Mouse (Mus musculus) brain, adult 2 months (tissue): Measurements from ENCODE around the gene Fam214a.
A peak's percentile ranks its signal among the peaks of the same experiment; 100 is the strongest.
"Not testable (repeated sequence)": the region's sequence is repeated elsewhere in the genome, so short reads cannot be mapped to it uniquely, and the experiment has no call there.

Source experiments
- DNase-seq: peaks from one replicate; pipeline ENCODE4 v3.0.0; 2011; ENCODE audit warnings: low read depth, low spot score

Gene Fam214a

GRCm38 (mm10) chr9:74979866-74980265 is 27.2 kb downstream of the Fam214a start:
- DNase-seq = no peak

- DNase-seq = no peak
Observed at GRCm38 (mm10) chr9:74981663-74982111, 29.0 kb downstream of the Fam214a start.

DNA sequence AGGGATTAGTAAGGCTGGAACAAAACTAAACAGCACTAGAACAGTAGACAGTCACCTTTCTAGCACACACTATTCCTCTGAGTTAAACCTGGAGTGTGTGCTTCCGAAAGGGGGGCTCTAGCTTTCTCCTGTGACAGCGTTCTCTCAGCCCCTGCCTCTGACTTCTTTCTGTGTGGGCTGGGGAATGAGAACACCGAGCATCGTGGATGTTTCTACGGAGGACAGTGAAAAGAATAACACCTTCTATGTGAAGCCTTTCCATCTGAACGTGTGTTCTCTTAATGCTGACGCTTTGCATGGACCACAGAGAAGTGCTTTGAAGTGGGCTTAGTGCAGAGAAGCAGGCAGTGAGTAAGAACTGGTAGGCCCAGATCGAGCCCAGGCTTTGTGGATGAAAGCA is 29.5 kb downstream of the Fam214a start:
- DNase-seq = no peak

- DNase-seq = not testable (repeated sequence)
Observed at GRCm38 (mm10) chr9:74982722-74983121, 30.0 kb downstream of the Fam214a start.

DNA sequence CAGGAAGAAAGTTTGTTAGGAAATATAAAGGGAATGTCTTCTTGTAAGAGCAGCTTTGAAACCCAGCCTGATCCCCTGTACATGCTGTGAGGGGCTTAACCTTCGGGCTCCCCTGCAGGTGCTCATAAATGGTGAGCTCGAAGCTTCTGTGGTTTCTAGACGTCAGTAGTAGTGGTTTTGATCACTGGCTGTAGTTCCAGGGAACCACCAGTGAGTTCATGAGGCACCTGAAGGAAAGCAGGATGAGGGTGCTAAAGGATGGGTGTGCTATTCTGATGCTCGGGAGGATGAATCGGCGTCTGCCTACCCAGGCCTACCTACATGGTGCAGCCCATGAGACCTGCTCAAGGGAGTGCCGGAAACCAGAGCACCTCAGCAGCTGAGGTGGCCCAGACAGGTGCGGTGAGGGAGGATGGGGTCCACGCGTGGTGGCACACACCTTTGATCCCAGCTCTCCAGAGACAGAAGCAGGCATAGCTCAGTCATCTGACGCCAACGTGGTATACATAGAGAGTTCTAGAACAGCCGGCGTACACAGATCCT is 32.6 kb downstream of the Fam214a start:
- DNase-seq = no peak

DNA sequence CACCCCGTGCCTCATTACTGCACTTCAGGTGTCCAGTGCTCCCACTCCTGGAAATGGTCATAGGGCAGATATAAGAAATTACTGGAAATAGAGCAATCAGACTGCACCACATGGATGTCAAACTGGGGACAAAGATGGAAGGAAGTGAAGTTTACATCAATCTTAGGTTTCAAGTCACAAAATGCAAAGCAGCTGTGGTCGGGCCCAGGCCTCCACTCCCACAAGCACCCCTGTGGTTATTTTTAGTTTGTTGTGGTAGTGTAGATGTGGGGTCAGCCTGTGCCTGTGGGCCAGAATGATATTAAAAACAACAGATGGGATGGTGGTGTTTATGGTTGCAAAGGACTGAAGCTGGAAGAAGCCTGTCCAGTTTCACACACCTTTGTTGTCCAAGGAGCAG is 33.1 kb downstream of the Fam214a start:
- DNase-seq = no peak

DNA sequence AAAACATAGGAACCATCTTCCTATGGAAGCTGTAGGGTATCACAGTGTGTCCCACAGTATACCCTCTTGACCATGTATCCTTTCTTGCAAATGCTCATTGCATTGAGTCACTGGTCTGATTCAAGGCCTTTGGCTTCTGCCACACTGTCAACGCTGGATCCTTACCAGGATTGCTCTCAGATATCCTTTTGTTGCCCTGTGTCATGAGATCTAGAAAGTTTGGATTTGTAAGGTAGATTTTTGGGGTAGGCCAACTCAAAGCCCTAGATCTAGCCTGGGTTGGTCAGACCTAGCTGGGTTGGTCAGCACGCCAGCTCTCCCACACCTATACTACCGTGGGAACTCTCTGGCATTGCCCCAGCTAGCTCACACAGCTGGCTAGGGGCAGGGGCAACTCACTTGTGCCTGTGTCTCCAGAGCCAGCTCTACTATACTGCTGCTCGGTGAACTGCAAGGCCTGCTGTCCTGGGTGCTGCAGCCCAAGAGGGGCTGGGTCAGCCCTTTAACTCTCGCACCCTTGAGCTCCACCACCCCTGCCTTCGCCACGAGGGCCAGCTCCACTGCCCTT is 36.3 kb downstream of the Fam214a start:
- no peak for DNase-seq

DNA sequence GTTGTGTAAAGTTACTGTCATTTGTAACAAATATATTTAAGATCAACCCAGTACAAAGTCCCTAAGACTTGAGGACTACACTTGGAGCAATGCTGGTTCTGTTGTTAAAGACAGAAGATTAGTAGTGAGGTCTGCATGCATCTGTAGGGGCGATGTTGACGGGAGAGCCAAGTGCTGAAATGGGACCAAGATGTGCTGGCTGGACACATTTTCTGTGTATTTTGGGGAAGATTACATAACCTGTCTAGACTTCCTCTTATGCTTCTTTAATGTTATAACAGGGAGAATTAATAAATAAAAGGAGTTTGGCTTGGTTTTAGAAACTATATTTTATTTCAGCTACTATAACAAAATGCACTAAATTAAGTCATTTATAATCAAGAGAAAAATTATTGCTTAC is 37.3 kb downstream of the Fam214a start:
- DNase-seq = no peak

DNA sequence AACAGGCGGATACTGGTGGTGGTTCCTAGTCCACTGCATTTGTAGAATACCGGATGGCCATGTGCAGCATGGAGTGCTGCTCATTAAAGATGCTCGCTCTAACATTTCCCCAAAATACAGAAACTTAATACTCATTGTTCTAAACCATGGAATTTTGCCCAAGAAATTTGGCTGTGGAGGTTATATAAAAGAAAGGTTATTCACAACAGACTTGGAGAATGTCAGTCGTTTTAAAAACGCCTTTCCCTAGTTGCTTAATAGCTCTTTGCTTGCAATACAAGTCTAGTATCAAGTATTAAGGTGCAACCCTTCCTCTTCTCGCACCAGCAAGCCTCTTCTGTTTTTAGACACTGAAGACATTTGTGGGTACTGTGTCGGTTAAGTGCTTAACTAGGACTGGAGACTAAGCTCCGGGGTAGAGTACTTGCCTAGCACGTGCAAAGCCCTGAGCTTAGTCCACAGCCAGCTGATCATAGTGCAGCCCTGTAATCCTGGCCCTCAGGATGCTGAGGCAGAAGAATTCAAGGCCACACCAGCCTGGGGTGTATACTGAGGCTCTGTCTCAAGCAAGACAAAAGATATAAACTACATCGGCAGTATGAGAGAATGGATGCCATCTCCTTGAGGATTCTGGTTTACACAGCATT is 42.0 kb downstream of the Fam214a start:
- no peak for DNase-seq

DNA sequence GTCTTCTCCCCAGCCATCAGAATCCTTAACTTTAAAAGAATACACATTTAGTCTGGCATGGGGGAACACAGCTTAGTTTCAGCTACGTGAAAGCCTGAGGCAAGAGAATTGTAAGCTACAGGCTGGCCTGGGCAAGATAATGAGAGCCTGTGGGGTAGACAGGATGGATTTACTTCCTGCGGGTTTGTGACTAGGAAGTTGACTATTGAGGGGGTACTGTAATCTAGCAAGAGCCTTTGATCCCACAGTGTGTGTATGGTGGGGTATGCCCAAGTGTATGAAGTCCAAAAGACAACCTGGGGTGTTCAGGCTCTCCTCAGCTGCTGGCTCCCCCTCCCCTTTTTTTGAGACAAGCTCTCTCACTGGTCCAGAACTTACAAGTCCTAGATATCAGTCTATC is 43.7 kb downstream of the Fam214a start:
- no peak for DNase-seq

- DNase-seq = no peak
Observed at GRCm38 (mm10) chr9:74997976-74998375, 45.3 kb downstream of the Fam214a start.

DNA sequence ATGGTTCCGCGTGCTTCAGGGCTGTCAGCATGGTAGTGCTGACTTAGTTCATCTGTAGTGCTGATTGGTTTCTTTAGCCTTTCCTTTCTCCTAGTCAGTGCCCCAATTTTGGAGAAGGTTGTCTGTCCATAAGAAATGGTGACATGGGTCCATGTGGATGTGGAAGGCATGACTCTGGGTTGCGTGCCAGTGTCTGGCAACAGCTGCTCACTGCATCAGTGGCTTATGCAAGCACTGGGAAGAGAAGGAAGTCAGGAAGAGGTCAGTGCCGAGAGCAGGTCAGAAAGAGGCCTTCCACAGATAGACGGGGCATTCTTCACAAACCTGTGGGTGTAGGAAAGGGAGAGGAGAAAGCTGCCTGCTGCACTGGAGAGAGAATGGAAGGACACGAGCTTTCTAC is 48.3 kb downstream of the Fam214a start:
- DNase-seq = no peak

- DNase-seq = peak; percentile 83
Observed at GRCm38 (mm10) chr9:75001611-75002204, 49.0 kb downstream of the Fam214a start.

GRCm38 (mm10) chr9:75002262-75002661 is 49.6 kb downstream of the Fam214a start:
- DNase-seq = peak; percentile 61

DNA sequence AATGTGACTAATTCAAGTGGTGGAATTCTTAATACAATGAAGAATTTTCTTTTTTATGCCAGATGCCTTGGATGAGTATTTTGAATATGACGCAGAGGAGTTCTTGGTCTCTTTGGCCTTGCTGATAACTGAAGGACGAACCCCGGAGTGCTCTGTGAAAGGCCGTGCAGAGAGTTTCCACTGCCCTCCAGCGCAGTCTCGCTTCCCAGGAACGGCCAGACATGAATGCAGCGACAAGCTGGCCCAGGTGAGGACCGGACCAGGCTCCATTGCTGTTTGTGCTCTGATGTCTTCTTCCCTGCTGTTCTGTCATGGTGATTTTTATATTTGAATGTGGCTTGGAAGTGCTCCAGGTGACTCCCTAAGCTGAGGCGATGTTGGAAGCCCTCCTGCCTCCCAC is 51.5 kb downstream of the Fam214a start:
- peak; percentile 31 for DNase-seq

- no peak for DNase-seq
Observed at GRCm38 (mm10) chr9:75016591-75016990, 63.9 kb downstream of the Fam214a start.

DNA sequence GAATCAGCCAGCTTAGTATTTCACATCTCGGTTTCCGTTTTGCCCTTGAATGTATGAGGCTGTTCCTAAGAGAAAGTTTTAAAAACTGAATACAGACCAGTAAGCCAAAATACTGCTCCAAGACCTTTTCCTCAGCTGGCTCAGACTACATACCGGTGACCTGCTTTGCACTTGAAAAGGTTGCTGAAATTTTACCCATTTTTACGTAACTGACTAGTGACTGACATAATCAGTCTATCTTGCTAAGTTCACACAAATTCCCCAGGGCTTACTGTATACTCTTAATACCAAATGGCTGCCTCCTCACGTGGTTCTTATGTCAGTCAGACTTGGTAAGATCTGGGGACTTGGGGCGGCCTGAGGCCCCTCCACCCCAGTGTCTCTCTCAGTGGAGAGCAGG is 66.5 kb downstream of the Fam214a start:
- no peak for DNase-seq

DNA sequence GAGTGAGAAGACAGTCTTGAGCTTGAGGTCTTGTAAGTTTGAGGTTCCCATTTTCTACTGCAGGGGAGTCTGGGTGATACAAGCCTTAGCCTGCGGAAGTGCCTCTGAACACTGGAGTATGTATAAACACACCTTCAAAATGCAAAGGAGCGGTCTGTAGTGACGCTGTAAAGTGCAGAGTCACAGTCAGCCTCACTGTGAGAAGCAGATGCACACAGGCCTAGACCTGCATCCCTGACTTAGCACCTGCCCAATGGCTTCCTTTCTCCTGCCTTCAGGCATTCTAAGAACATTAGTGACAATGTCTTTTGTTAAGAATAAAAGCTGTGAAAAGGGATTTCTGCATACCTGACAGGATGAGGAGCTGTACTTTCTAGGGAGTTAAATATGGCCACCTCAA is 66.9 kb downstream of the Fam214a start:
- DNase-seq = no peak

GRCm38 (mm10) chr9:75020561-75020960 is 67.9 kb downstream of the Fam214a start:
- no peak for DNase-seq

DNA sequence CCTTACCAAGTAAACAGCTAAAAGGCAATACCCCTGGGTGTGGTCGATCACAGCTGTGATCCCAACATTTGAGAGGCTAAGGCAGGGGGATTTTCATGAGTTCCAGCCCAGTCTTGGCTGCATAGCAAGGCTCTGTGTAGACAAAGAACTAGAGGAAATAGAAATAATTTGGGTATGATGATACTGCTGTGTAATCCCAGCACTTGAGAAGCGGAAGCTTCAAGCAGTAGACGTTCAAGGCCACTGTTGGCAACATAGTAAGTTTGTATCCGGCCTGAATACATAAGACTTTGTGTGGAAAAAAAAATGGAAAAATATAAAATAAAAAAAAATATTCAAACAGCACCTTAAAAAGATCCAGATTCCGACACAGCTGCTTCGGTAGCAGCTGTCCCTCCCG is 69.9 kb downstream of the Fam214a start:
- DNase-seq = no peak

GRCm38 (mm10) chr9:75023150-75023894 is 70.6 kb downstream of the Fam214a start:
- no peak for DNase-seq

DNA sequence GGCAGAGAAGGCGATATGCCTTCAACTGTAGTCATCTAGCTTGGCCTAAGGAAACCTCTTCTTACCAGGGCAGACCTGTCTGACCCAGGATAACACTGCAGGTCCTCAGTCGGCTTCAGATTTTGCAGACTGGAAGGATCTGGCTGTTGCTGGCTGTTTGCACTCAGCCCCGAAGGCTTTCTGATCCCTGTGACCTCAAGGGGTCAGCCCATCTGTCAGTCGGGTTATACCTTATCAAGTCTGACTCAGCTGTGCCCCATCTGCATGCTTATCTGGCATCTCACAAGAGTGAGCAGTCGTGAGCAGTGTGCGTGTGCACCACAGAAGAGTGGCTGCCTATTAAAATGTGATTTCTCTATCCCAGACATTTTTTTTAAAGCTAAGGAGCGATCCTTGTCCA is 71.4 kb downstream of the Fam214a start:
- DNase-seq = no peak
